Mouse (Mus musculus) neural tube, embryonic 15.5 days (tissue): ENCODE data around the gene Asb16. TPM values are rescaled to one million over a fixed set of nuclear protein-coding genes. Genes with fewer than 3 reads are reported as not detected.

Source experiments
- ATAC-seq: fragments of 200-750 bp; cut with Nextera tagmentation; 2 replicates; pipeline ENCODE4 v1.8.0; 2017; ENCODE audit warnings: mild to moderate bottlenecking, moderate TSS enrichment, moderate library complexity; ENCODE audit not compliant: low FRiP score
- H3K27ac ChIP-seq: fragments of 300-500 bp; sonication (generic); replicated peaks from 2 replicates; pipeline ENCODE4 v1.5.1; 2015; ENCODE audit warnings: mild to moderate bottlenecking, inconsistent platforms
- H3K27me3 ChIP-seq: fragments of 300-500 bp; sonication (generic); replicated peaks from 2 replicates; pipeline ENCODE4 v1.6.1; 2015; ENCODE audit warnings: inconsistent platforms
- H3K36me3 ChIP-seq: fragments of 300-500 bp; sonication (generic); 2 replicates; pipeline ENCODE4 v1.6.1; 2015; ENCODE audit warnings: inconsistent platforms
- H3K4me1 ChIP-seq: fragments of 300-500 bp; sonication (generic); 2 replicates; pipeline ENCODE4 v1.6.1; 2015; ENCODE audit warnings: inconsistent platforms
- H3K4me2 ChIP-seq: fragments of 300-500 bp; sonication (generic); 2 replicates; pipeline ENCODE4 v1.6.1; 2015; ENCODE audit warnings: inconsistent platforms, mild to moderate bottlenecking, moderate library complexity
- H3K4me3 ChIP-seq: fragments of 300-500 bp; sonication (generic); replicated peaks from 2 replicates; pipeline ENCODE4 v1.5.1; 2015; ENCODE audit warnings: mild to moderate bottlenecking, inconsistent platforms
- H3K9ac ChIP-seq: fragments of 300-500 bp; sonication (generic); replicated peaks from 2 replicates; pipeline ENCODE4 v1.6.1; 2015; ENCODE audit warnings: mild to moderate bottlenecking, inconsistent platforms
- H3K9me3 ChIP-seq: fragments of 300-500 bp; sonication (generic); replicated peaks from 2 replicates; pipeline ENCODE4 v1.6.1; 2016; ENCODE audit warnings: inconsistent platforms
- WGBS: fragments of 180-500 bp; shearing (Covaris S2); methylation state at CpG from one replicate; pipeline ENCODE4 v1.1.7; 2015; ENCODE audit warnings: mixed read lengths; 5-methylcytosine and 5-hydroxymethylcytosine counted together
- microRNA-seq: library from miRNA; unstranded; fragments of <30 nt; microRNA quantifications from one replicate; pipeline ENCODE4, GENCODE M21; 2017
- polyA plus RNA-seq: library from polyadenylated mRNA; unstranded; fragments of >200 nt; fragmentation: Nextera tagmentation; extraction: Ambion mirVana; gene quantifications from 2 replicates; pipeline ENCODE4 v1.2.1, GENCODE M21; 2015

Gene Asb16
- polyA plus RNA-seq, 1 experiment from 2014 or later: 0.12 TPM

GRCm38 (mm10) chr11:102327250-102327649 is 58.7 kb downstream of the Asb16 start:
- no peak for ATAC-seq
- no peak overlapping the region for H3K4me2 ChIP-seq
- H3K27me3 ChIP-seq: no peaks in the 10 kb centered on the region
- 58% methylated on average over 5 of the region's 5 CpGs for WGBS
- H3K4me1 ChIP-seq: no peaks in the 10 kb centered on the region
- H3K36me3 ChIP-seq: no peaks in the 10 kb centered on the region
- no peak overlapping the region for H3K9ac ChIP-seq
- no peak overlapping the region for H3K4me3 ChIP-seq
- no peak overlapping the region for H3K27ac ChIP-seq
- H3K9me3 ChIP-seq: no peaks in the 10 kb centered on the region

- H3K9ac ChIP-seq: no peak overlapping the region
- no peak for ATAC-seq
- H3K4me1 ChIP-seq: no peaks in the 10 kb centered on the region
- H3K27me3 ChIP-seq: no peaks in the 10 kb centered on the region
- no peaks in the 10 kb centered on the region for H3K9me3 ChIP-seq
- H3K4me3 ChIP-seq: no peak overlapping the region
- H3K4me2 ChIP-seq: no peak overlapping the region
- H3K27ac ChIP-seq: no peak overlapping the region
- H3K36me3 ChIP-seq: no peaks in the 10 kb centered on the region
- WGBS: 89% methylated on average over 7 of the region's 7 CpGs
Observed at GRCm38 (mm10) chr11:102327839-102328238, 59.3 kb downstream of the Asb16 start.

Small RNA genes lying within 50 kb of the gene (microRNA-seq; reads per million reads assigned to microRNA genes)
- gene Mir8101: 1.4 reads per million

Other genes starting within 250 kb of the Asb16 start
- gene Mpp3, start 240.3 kb upstream of the Asb16 start, polyA plus RNA-seq: 49.6 and 56.6 TPM in 2 replicates
- 0.64 and 0.88 TPM in 2 replicates for gene Cd300lg, start 227.2 kb upstream of the Asb16 start, polyA plus RNA-seq
- gene Mpp2, start 180.2 kb upstream of the Asb16 start, polyA plus RNA-seq: 30.4 and 31.8 TPM in 2 replicates
- gene Ppy, start 167.4 kb upstream of the Asb16 start, polyA plus RNA-seq: 0.36 TPM in 1 of 2 replicates, not detected in the other
- 1.0 and 7.8 TPM in 2 replicates for gene Pyy, start 160.9 kb upstream of the Asb16 start, polyA plus RNA-seq
- 0.10 TPM in 1 of 2 replicates, not detected in the other for gene Nags, start 123.2 kb upstream of the Asb16 start, polyA plus RNA-seq
- gene Tmem101, start 112.3 kb upstream of the Asb16 start, polyA plus RNA-seq: 41.2 and 41.5 TPM in 2 replicates
- gene Lsm12, start 83.4 kb upstream of the Asb16 start, polyA plus RNA-seq: 111 and 121 TPM in 2 replicates
- 40.4 and 42.0 TPM in 2 replicates for gene G6pc3, start 79.1 kb upstream of the Asb16 start, polyA plus RNA-seq
- gene Hdac5, start 38.6 kb upstream of the Asb16 start, polyA plus RNA-seq: 74.0 and 77.4 TPM in 2 replicates
- 2.2 and 5.1 TPM in 2 replicates for gene BC030867, start 19.9 kb upstream of the Asb16 start, polyA plus RNA-seq
- 79.8 and 83.7 TPM in 2 replicates for gene Tmub2, start 16.2 kb downstream of the Asb16 start, polyA plus RNA-seq
- gene Atxn7l3, start 27.9 kb downstream of the Asb16 start, polyA plus RNA-seq: 27.2 and 28.1 TPM in 2 replicates
- gene Ubtf, start 51.0 kb downstream of the Asb16 start, polyA plus RNA-seq: 68.9 and 79.5 TPM in 2 replicates
- gene Slc4a1, start 97.5 kb downstream of the Asb16 start, polyA plus RNA-seq: 2.5 and 3.5 TPM in 2 replicates
- gene Rundc3a, start 124.7 kb downstream of the Asb16 start, polyA plus RNA-seq: 111 and 138 TPM in 2 replicates
- 161 and 175 TPM in 2 replicates for gene Slc25a39, start 139.2 kb downstream of the Asb16 start, polyA plus RNA-seq
- 92.1 and 96.3 TPM in 2 replicates for gene Grn, start 161.6 kb downstream of the Asb16 start, polyA plus RNA-seq
- 23.8 and 28.3 TPM in 2 replicates for gene Fam171a2, start 178.9 kb downstream of the Asb16 start, polyA plus RNA-seq
- gene Itga2b, start 201.4 kb downstream of the Asb16 start, polyA plus RNA-seq: 8.0 and 9.6 TPM in 2 replicates